Mouse (Mus musculus): Measurements from ENCODE around the gene Hspa12b. TPM values are rescaled to one million over a fixed set of nuclear protein-coding genes. Genes with fewer than 3 reads are reported as not detected.

Hspa12b gene
- polyA plus RNA-seq, 1 experiment from 2014 or later = 6.9 TPM

GRCm38 (mm10) chr2:131143007-131143780, 16.1 kb downstream of the Hspa12b start:
- no peak overlapping the region for H3K27ac ChIP-seq (ENCODE audit: low read depth, low read length)
- no peak for ATAC-seq
- H3K36me3 ChIP-seq (ENCODE audit: control insufficient read depth, insufficient read depth, low read length) = peaks cover 27% of the 10 kb centered on the region
- no peaks in the 10 kb centered on the region for H3K4me1 ChIP-seq (ENCODE audit: control insufficient read depth, insufficient read depth, low read depth, low read length)
- WGBS = 68% methylated on average over 22 of the region's 22 CpGs
- no peaks in the 10 kb centered on the region for H3K9me3 ChIP-seq (ENCODE audit: control insufficient read depth, low read length)
- H3K9ac ChIP-seq (ENCODE audit: low read depth, low read length) = no peak overlapping the region
- H3K4me2 ChIP-seq (ENCODE audit: low read length) = no peak overlapping the region; the same call in 1 of the 2 replicates
- no peaks in the 10 kb centered on the region for H3K27me3 ChIP-seq (replicated peaks; ENCODE audit: control insufficient read depth, insufficient read depth, low read length)
- no peak overlapping the region for H3K4me3 ChIP-seq (ENCODE audit: low read length)

GRCm38 (mm10) chr2:131145121-131145520, 18.0 kb downstream of the Hspa12b start:
- Histone ChIP-seq H3K4me2 (ENCODE audit: low read length) (no peak overlapping the region), H3K27ac (ENCODE audit: low read depth, low read length) (no peak overlapping the region), H3K36me3 (ENCODE audit: control insufficient read depth, insufficient read depth, low read length) (peaks cover 37% of the 10 kb centered on the region), H3K4me1 (ENCODE audit: control insufficient read depth, insufficient read depth, low read depth, low read length) (no peaks in the 10 kb centered on the region), H3K9me3 (ENCODE audit: control insufficient read depth, low read length) (no peaks in the 10 kb centered on the region), H3K9ac (ENCODE audit: low read depth, low read length) (no peak overlapping the region), H3K4me3 (ENCODE audit: low read length) (no peak overlapping the region), H3K27me3 (replicated peaks; ENCODE audit: control insufficient read depth, insufficient read depth, low read length) (no peaks in the 10 kb centered on the region)
- ATAC-seq = no peak
- WGBS = 68% methylated on average over 13 of the region's 13 CpGs

DNA sequence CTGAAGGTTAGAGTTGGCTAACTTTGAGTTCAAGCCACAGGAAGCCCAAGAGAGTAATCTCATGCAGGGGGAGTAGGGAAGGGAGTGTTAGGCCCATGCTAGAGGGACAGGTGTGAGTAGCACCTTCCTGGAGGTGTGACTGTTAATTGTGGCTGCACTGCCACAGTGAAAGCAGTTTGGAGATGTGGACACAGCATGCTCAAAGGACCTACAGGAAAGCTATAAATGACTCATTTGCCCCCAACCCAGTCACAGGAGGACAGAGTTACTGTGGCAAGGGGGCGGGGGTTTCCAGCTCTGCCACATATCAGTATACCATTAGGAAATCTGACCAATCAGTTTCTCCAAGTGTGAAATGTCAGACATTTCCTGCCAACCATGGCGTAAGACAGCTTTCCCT, 18.5 kb downstream of the Hspa12b start:
- 88% methylated on average over 2 of the region's 2 CpGs for WGBS
- H3K9ac ChIP-seq (ENCODE audit: low read depth, low read length) = no peak overlapping the region
- no peak overlapping the region for H3K27ac ChIP-seq (ENCODE audit: low read depth, low read length)
- H3K36me3 ChIP-seq (ENCODE audit: control insufficient read depth, insufficient read depth, low read length) = peaks cover 37% of the 10 kb centered on the region
- H3K27me3 ChIP-seq (replicated peaks; ENCODE audit: control insufficient read depth, insufficient read depth, low read length) = no peaks in the 10 kb centered on the region
- no peaks in the 10 kb centered on the region for H3K4me1 ChIP-seq (ENCODE audit: control insufficient read depth, insufficient read depth, low read depth, low read length)
- H3K4me3 ChIP-seq (ENCODE audit: low read length) = no peak overlapping the region
- no peak overlapping the region for H3K4me2 ChIP-seq (ENCODE audit: low read length)
- H3K9me3 ChIP-seq (ENCODE audit: control insufficient read depth, low read length) = no peaks in the 10 kb centered on the region
- no peak for ATAC-seq

DNA sequence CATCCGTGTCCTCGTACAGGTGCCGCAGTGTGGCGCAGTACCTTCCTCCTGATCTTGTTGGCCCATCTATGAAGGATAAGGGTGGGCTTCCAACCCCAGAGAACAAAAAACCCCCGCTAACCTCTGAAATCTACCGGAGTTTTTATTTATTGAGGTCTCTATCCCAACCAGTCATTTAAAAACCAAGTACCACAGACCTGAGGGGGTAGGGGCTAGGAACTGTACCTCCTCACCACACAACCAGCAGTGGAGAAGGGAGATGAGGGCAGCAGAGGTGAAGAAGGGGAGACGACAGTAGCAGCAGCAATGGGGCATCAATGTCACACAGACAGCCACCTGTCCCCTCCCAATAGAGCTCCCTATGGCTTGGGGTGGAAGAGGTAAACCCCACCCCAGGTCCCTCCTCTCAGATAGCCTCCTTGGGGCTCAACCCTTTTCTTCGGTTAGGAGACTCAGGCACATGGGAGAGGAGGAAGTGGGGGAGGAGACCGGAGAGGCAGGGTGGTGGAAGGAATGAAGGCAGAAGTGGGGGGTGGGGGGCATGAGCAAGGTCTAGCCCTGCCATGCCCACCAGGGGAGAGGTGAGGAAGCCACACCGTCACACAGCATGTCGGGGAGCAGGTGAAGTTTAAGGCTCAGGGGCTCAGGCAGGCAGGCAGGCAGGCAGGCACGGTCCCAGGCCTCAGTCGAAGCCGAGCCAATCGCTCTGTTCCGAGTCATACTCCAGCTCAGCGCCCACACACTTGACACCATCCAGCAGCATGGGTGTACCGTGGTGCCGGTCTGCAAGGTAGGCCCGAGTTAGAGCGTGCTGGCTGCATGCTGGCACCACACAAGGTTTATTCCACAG, 19.3 kb downstream of the Hspa12b start:
- Histone ChIP-seq H3K4me3 (ENCODE audit: low read length) (no peak overlapping the region), H3K4me2 (ENCODE audit: low read length) (no peak overlapping the region), H3K4me1 (ENCODE audit: control insufficient read depth, insufficient read depth, low read depth, low read length) (no peaks in the 10 kb centered on the region), H3K9ac (ENCODE audit: low read depth, low read length) (no peak overlapping the region), H3K27me3 (replicated peaks; ENCODE audit: control insufficient read depth, insufficient read depth, low read length) (no peaks in the 10 kb centered on the region), H3K27ac (ENCODE audit: low read depth, low read length) (no peak overlapping the region), H3K9me3 (ENCODE audit: control insufficient read depth, low read length) (no peaks in the 10 kb centered on the region), H3K36me3 (ENCODE audit: control insufficient read depth, insufficient read depth, low read length) (peaks cover 39% of the 10 kb centered on the region)
- WGBS = 91% methylated on average over 21 of the region's 21 CpGs
- ATAC-seq = no peak

DNA sequence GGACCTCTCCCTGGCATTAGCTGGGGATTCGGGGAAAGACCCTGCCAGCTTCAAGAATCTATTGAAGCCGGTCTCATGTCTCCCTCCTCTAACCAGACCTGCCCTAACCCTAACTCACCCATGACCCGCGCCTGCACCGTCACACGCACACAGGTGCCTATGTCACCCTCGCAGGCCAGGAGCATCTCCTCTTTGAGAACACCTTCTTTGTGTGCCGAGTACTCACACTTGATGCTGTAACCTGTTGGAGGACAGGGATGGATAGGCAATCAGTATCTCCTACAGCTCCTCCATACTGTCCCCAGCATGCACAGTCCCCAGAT, 19.9 kb downstream of the Hspa12b start:
- Histone ChIP-seq H3K4me2 (ENCODE audit: low read length) (no peak overlapping the region), H3K27ac (ENCODE audit: low read depth, low read length) (no peak overlapping the region), H3K9me3 (ENCODE audit: control insufficient read depth, low read length) (no peaks in the 10 kb centered on the region), H3K36me3 (ENCODE audit: control insufficient read depth, insufficient read depth, low read length) (peaks cover 40% of the 10 kb centered on the region), H3K9ac (ENCODE audit: low read depth, low read length) (no peak overlapping the region), H3K4me3 (ENCODE audit: low read length) (no peak overlapping the region), H3K27me3 (replicated peaks; ENCODE audit: control insufficient read depth, insufficient read depth, low read length) (no peaks in the 10 kb centered on the region), H3K4me1 (ENCODE audit: control insufficient read depth, insufficient read depth, low read depth, low read length) (no peaks in the 10 kb centered on the region)
- no peak for ATAC-seq
- 96% methylated on average over 8 of the region's 8 CpGs for WGBS

GRCm38 (mm10) chr2:131148353-131149253, 21.5 kb downstream of the Hspa12b start:
- 86% methylated on average over 8 of the region's 8 CpGs for WGBS
- Histone ChIP-seq H3K27ac (ENCODE audit: low read depth, low read length) (no peak overlapping the region), H3K9me3 (ENCODE audit: control insufficient read depth, low read length) (no peaks in the 10 kb centered on the region), H3K36me3 (ENCODE audit: control insufficient read depth, insufficient read depth, low read length) (peaks cover 39% of the 10 kb centered on the region), H3K4me3 (ENCODE audit: low read length) (no peak overlapping the region), H3K27me3 (replicated peaks; ENCODE audit: control insufficient read depth, insufficient read depth, low read length) (no peaks in the 10 kb centered on the region), H3K4me1 (ENCODE audit: control insufficient read depth, insufficient read depth, low read depth, low read length) (no peaks in the 10 kb centered on the region), H3K9ac (ENCODE audit: low read depth, low read length) (no peak overlapping the region), H3K4me2 (ENCODE audit: low read length) (no peak overlapping the region)
- no peak for ATAC-seq

- Histone ChIP-seq H3K36me3 (ENCODE audit: control insufficient read depth, insufficient read depth, low read length) (peaks cover 39% of the 10 kb centered on the region), H3K4me3 (ENCODE audit: low read length) (no peak overlapping the region), H3K4me2 (ENCODE audit: low read length) (no peak overlapping the region), H3K27me3 (replicated peaks; ENCODE audit: control insufficient read depth, insufficient read depth, low read length) (no peaks in the 10 kb centered on the region), H3K9ac (ENCODE audit: low read depth, low read length) (no peak overlapping the region), H3K27ac (ENCODE audit: low read depth, low read length) (no peak overlapping the region), H3K9me3 (ENCODE audit: control insufficient read depth, low read length) (no peaks in the 10 kb centered on the region), H3K4me1 (ENCODE audit: control insufficient read depth, insufficient read depth, low read depth, low read length) (no peaks in the 10 kb centered on the region)
- WGBS = 100% methylated on average over 3 of the region's 3 CpGs
- ATAC-seq = no peak
Observed at GRCm38 (mm10) chr2:131149254-131149578, 22.1 kb downstream of the Hspa12b start.

DNA sequence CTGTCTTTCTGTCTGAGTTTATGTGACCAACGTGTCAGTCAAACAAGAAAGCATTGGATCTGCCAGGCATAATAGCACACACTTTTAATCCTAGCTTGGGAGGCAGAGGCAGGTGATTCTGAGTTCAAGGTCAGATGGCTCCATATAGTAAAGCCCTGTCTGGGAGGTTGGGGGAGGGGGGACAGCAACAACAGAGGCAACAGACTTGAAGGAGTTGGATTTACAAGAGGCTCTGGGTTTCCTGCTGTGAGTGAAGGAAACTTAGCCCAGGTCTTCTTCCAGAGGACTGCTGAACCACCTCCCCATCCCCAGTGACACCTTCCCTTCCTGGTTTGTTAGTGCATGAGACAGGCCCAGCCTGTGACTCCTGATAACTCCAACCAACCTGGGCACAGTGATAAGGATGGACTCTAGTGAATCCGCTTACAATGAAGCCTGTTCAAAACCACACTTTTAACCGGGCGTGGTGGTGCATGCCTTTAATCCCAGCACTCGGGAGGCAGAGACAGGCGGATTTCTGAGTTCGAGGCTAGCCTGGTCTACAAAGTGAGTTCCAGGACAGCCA, 25.2 kb downstream of the Hspa12b start:
- H3K27ac ChIP-seq (ENCODE audit: low read depth, low read length) = no peak overlapping the region
- no peaks in the 10 kb centered on the region for H3K9me3 ChIP-seq (ENCODE audit: control insufficient read depth, low read length)
- ATAC-seq = no peak
- H3K4me1 ChIP-seq (ENCODE audit: control insufficient read depth, insufficient read depth, low read depth, low read length) = peaks cover under 1% of the 10 kb centered on the region; the same call in 1 of the 2 replicates
- H3K4me2 ChIP-seq (ENCODE audit: low read length) = no peak overlapping the region
- 99% methylated on average over 7 of the region's 7 CpGs for WGBS
- H3K36me3 ChIP-seq (ENCODE audit: control insufficient read depth, insufficient read depth, low read length) = peaks cover 23% of the 10 kb centered on the region
- no peak overlapping the region for H3K9ac ChIP-seq (ENCODE audit: low read depth, low read length)
- no peak overlapping the region for H3K4me3 ChIP-seq (ENCODE audit: low read length)
- no peaks in the 10 kb centered on the region for H3K27me3 ChIP-seq (replicated peaks; ENCODE audit: control insufficient read depth, insufficient read depth, low read length)
